Mouse (Mus musculus): ENCODE measurements around the gene Gtf2b.

Gtf2b gene

DNA sequence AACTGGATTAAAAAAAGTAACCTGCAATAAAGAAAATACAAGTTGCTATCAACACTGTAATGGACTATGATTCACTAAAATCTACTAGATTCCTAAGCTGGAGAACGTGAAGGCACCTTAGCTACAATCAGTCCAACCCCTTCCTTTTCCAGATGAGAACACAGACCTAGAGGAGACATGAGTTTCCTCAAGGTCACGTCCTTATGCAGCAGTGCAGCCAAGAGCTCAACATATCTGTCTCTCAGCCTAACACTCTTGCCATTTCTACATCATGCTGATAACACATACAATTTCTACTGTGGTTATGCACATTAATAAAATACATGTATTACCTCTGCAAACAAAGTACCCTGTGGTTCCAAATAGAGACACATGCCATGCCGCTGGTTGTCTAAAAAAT lies 46.7 kb downstream of the Gtf2b start:
- no peak for DNase-seq (ENCODE audit: low spot score in 2 of 2)

GRCm38 (mm10) chr3:142817506-142817905 lies 52.7 kb downstream of the Gtf2b start:
- DNase-seq (ENCODE audit: low spot score in 2 of 2), result no peak

- DNase-seq (ENCODE audit: low spot score in 2 of 2), result no peak
Measured at GRCm38 (mm10) chr3:142823606-142824005, 58.8 kb downstream of the Gtf2b start.

GRCm38 (mm10) chr3:142826449-142827146 lies 61.8 kb downstream of the Gtf2b start:
- no peak for DNase-seq (ENCODE audit: low spot score in 2 of 2)

DNA sequence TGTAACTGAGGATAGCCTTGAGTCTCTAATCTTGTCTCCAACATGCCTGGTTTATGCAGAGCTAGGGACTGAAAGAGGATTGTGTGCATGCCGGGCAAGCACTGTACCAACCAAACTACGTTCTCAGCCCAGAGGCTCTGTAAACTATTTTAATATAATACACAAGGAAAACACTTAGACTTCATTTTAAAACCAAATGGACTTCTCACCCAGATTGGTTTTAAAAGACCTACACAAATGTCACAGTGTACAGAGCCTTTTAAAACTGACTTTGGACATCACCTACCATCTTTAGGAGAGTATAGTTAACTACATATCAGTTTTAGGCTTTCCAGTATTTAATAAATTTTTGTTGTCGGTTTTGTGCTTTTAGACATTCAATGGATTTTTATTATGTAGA lies 68.1 kb downstream of the Gtf2b start:
- DNase-seq (ENCODE audit: low spot score in 2 of 2), result no peak
